Mouse (Mus musculus) layer of hippocampus, postnatal 36 days (tissue): Measurements from ENCODE around the gene Mkrn3. TPM values are rescaled to one million over a fixed set of nuclear protein-coding genes. Genes with fewer than 3 reads are reported as not detected.

ENCODE experiments used
- DNase-seq, 2 experiments: peaks; one replicate each; pipeline ENCODE4 v3.0.0; 2022
- total RNA-seq, 2 experiments: library from RNA; stranded (reverse); gene quantifications; 2 replicates each; pipeline ENCODE4 v1.2.3; 2021

The Mkrn3 gene
- total RNA-seq = 1 to 10 TPM; 1.3 to 1.5 TPM

- peak; percentile 27 to 29 for DNase-seq
These were observed at the start of gene Mkrn3 for GRCm38 (mm10) chr7:62419493-62420360. Gene Mkrn3, minus strand, starts transcription at chr7:62420139.

- DNase-seq = peak; percentile 14 to 23
These were observed 44.2 kb upstream of the Mkrn3 start, which contains the start of gene Peg12 for GRCm38 (mm10) chr7:62463878-62464755. Gene Peg12, minus strand, starts transcription at chr7:62464510.

- peak in 1 of 2 experiments; percentile 6 for DNase-seq
These were observed 43.3 kb upstream of the Mkrn3 start for GRCm38 (mm10) chr7:62463007-62463877.

GRCm38 (mm10) chr7:62462229-62463006, 42.5 kb upstream of the Mkrn3 start:
- no peak for DNase-seq

DNA sequence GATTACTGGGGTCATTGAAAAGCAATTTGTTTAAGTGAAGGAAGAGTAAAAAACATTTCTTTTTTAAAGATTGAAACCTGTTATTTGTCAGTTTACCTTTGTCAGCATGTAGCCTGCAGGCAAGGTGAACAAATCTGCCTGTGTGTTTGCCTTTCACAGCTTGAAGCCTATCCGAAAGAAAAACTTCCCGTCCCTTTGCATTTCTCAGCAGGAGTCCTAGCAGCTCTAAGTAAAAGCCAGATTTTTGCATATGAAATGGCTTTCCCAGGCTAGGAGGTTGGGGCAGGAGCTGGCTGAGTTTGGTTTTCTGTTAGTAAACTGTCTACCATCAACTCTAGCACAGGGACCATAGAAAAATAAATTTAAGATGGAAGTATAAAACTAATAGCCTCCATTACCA, 32.4 kb upstream of the Mkrn3 start:
- DNase-seq = no peak

GRCm38 (mm10) chr7:62445431-62446165, 25.7 kb upstream of the Mkrn3 start:
- DNase-seq = no peak

- DNase-seq = no peak
These were observed 16.5 kb upstream of the Mkrn3 start for GRCm38 (mm10) chr7:62436394-62436793.

- no peak for DNase-seq
These were observed 13.3 kb upstream of the Mkrn3 start for GRCm38 (mm10) chr7:62433243-62433642.

- DNase-seq = no peak
These were observed 8.4 kb upstream of the Mkrn3 start for GRCm38 (mm10) chr7:62428337-62428736.

DNA sequence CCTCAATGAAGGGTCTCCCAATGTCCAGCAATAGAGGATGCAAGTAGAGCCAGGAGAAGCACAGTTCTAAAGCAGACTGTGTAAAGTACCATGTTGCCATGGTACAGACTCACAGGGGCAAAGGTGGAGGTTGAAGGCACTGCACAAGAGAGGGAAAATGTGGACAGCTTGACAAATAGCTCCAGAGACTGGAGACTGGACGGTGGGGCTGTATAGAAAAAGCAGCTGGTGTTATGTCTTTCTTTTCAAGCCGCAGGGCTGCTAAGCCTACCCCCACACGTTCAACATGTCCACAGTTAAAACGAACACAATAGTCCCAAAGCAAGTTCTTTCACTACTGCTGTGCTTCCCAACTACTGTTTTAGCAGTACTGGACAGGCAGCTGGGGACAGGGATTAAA, 3.3 kb upstream of the Mkrn3 start:
- DNase-seq = no peak

DNA sequence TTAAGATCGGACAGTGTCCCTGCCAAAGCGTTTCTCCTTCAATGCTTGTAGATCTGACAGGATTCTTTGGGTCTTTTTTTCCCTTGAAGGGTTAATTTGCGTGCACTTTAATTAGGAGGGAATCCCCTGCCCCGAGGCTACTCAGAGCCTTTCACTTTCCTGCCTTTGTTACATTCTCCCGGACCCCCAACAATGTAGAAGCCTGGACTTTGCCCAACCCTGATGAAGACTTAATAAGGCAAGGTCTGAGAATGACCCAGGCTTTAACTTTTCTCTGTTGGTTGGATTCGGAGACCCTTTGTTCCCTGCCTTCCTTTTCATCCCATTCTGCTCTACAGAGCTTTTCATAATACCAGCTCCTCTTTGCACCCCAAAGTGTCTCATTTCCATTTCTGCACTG, 627 bp upstream of the Mkrn3 start:
- no peak for DNase-seq

DNA sequence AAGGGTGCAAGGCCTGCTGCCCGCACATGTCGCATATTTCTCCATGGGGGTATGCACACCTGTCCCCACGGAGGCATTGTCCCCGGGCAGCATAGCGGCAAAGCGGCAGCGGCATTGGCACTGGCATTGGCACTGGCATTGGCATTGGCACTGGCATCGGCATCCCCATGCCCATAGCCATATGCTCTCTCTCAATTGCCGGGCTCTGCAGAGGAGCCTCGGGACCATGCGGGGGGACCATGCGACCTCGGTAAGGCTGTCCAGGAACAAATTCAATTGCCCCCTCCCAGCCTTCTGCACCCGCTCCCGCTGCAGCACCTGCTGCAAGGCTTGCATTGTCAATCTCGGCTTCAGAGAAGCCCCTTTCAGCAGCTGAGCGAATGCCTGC, 840 bp downstream of the Mkrn3 start:
- DNase-seq = no peak

- DNase-seq = no peak
These were observed 1.6 kb downstream of the Mkrn3 start for GRCm38 (mm10) chr7:62418346-62418745.

GRCm38 (mm10) chr7:62416173-62416572, 3.8 kb downstream of the Mkrn3 start:
- DNase-seq = no peak

DNA sequence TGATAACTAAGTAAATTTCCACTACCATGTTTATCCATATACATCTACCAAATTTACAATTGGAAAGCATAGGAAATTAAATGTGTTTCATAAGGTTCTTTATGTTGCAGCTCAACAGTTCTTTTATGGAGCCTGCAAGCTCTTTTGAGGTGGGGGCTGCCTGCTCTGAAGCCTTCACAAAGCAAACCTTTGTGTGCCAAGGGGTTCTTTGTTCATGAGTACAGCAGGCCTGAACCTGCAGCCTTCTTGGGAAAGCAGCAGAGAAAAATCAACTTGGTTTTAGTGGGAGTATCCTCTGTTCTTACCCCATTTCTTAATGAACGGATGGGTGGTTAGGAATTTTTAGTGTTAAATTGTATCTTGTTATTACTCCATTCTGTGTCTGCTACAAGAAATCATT, 4.7 kb downstream of the Mkrn3 start:
- no peak for DNase-seq

GRCm38 (mm10) chr7:62407803-62408202, 12.1 kb downstream of the Mkrn3 start:
- no peak for DNase-seq

DNA sequence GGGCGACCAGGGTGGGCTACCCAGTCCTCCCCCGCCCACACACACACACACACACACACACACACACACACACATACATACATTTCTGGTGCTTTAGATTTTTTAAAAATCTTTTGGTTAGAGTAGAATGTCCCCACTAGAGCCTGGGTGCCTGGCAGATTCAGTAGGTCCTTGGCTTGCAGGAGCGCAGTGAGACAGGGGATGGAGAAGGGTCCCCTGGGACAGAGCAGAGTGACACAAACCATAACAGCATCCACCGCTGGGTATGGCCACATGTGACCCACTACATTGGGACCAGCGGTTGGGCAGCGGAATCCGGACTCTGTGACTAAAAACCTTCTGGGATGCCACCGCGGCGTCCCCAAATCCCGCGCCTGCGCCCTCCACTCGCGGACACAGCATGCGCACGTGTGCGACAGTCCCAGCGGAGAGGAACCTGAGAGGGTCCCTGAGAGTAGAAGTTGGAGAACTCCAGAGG, 13.3 kb downstream of the Mkrn3 start:
- DNase-seq = no peak

DNA sequence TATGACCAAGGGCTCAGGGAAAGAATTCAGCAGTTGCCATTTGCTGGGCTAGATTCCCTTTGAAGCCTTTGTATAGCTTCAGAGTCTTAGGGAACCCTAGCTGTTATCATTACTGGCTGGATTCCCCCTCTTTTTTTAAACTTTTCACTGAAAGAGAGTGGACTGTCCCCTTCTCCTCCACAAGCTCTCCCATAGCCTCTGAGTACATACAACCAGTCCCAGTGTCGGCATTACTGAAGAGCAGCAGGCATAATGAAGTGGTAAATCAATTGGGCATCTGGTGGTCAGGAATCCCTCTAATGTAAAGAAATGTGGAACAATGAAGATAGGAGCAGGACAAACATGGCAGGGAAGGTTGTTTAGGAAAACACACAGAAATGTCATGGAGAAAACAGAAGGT, 27.7 kb downstream of the Mkrn3 start:
- no peak for DNase-seq

DNA sequence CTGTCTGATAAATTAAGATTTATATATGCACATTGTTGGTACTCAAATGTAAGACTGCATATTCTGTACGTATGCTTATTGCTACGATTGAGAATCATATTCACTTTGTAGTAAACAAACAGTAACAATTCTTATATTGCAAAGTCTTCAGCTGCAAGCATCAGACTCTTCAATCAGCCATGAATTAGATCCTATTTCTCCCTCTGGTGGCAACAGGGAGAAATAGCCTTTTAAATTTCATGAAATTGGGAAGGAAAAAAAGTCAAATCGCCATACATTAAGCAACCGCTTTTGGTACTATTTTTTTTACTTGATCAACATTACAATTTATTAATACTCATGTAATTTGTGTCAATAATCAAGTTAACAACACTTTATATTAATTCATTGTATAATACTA, 31.6 kb downstream of the Mkrn3 start:
- no peak for DNase-seq

- DNase-seq = peak in 1 of 2 experiments; percentile 15
These were observed 37.5 kb downstream of the Mkrn3 start for GRCm38 (mm10) chr7:62382391-62382790.

DNA sequence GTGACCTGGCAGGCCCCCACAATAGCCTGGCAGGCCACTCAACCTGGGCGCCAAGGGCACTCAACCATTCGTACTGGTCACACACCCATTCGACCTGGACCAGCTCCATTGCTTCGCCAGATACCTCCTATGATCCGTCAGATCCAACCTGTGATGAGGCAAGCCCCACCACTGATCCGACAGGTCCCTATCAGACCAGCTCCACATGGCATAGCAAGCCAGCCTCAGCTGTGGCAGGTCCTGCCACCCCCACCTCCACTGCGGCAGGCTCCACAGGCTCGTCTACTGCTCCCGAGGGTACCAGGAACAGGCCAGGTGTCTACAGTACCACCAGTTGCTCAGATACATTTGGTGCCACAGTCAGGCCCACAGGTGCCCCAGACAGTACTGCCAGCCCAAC, 41.4 kb downstream of the Mkrn3 start:
- DNase-seq = no peak
